Mouse (Mus musculus) neural tube, embryonic 12.5 days (tissue): Measurements from ENCODE around the gene Ifna13. TPM values are rescaled to one million over a fixed set of nuclear protein-coding genes. Genes with fewer than 3 reads are reported as not detected.

Experiments
- ATAC-seq: fragments of 200-750 bp; cut with Nextera tagmentation; 2 replicates; pipeline ENCODE4 v1.8.0; 2017; ENCODE audit warnings: low read depth, mild to moderate bottlenecking, moderate TSS enrichment, moderate library complexity; ENCODE audit not compliant: low FRiP score
- H3K27ac ChIP-seq: fragments of 300-500 bp; sonication (generic); 2 replicates; pipeline ENCODE4 v1.5.1; 2016
- H3K27me3 ChIP-seq: fragments of 300-500 bp; sonication (generic); replicated peaks from 2 replicates; pipeline ENCODE4 v1.6.1; 2016; ENCODE audit warnings: mild to moderate bottlenecking
- H3K36me3 ChIP-seq: fragments of 300-500 bp; sonication (generic); 2 replicates; pipeline ENCODE4 v1.6.1; 2016; ENCODE audit warnings: mild to moderate bottlenecking
- H3K4me1 ChIP-seq: fragments of 300-500 bp; sonication (generic); 2 replicates; pipeline ENCODE4 v1.6.1; 2016
- H3K4me2 ChIP-seq: fragments of 300-500 bp; sonication (generic); replicated peaks from 2 replicates; pipeline ENCODE4 v1.6.1; 2016; ENCODE audit warnings: mild to moderate bottlenecking
- H3K4me3 ChIP-seq: fragments of 300-500 bp; sonication (generic); 2 replicates; pipeline ENCODE4 v1.5.1; 2016
- H3K9ac ChIP-seq: fragments of 300-500 bp; sonication (generic); 2 replicates; pipeline ENCODE4 v1.6.1; 2016; ENCODE audit warnings: mild to moderate bottlenecking
- H3K9me3 ChIP-seq: fragments of 300-500 bp; sonication (generic); 2 replicates; pipeline ENCODE4 v1.6.1; 2016; ENCODE audit warnings: mild to moderate bottlenecking
- WGBS: fragments of 180-500 bp; shearing (Covaris S2); methylation state at CpG from one replicate; pipeline ENCODE4 v1.1.7; 2016; 5-methylcytosine and 5-hydroxymethylcytosine counted together
- polyA plus RNA-seq: library from polyadenylated mRNA; unstranded; fragments of >200 nt; fragmentation: Nextera tagmentation; extraction: Ambion mirVana; gene quantifications from 2 replicates; pipeline ENCODE4 v1.2.1, GENCODE M21; 2016

Gene Ifna13
- polyA plus RNA-seq, 1 experiment from 2014 or later = not detected

- no peaks in the 10 kb centered on the region for H3K27me3 ChIP-seq
- H3K9me3 ChIP-seq = no peaks in the 10 kb centered on the region
- no peak within 1 kb of the TSS for H3K27ac ChIP-seq
- no peak within 1 kb of the TSS for H3K4me3 ChIP-seq
- H3K4me2 ChIP-seq = no peak within 1 kb of the TSS
- ATAC-seq = no peak
- H3K9ac ChIP-seq = no peak within 1 kb of the TSS
- WGBS = 93% methylated on average over 4 of the region's 4 CpGs
- no peaks in the 10 kb centered on the region for H3K4me1 ChIP-seq
- no peaks in the 10 kb centered on the region for H3K36me3 ChIP-seq
Observed at GRCm38 (mm10) chr4:88634311-88634710, 9.9 kb downstream of the Ifna13 start, which contains the start of gene C87499. Gene C87499 (minus strand): TSS chr4:88634411.

- Histone ChIP-seq H3K9ac (no peak within 1 kb of the TSS), H3K4me2 (no peak within 1 kb of the TSS), H3K4me3 (no peak within 1 kb of the TSS), H3K4me1 (no peaks in the 10 kb centered on the region), H3K9me3 (no peaks in the 10 kb centered on the region), H3K27me3 (no peaks in the 10 kb centered on the region), H3K27ac (no peak within 1 kb of the TSS), H3K36me3 (no peaks in the 10 kb centered on the region)
- ATAC-seq = no peak
Observed at GRCm38 (mm10) chr4:88603276-88603675, 41.0 kb downstream of the Ifna13 start, which contains the start of gene Ifna12. Gene Ifna12 (minus strand): TSS chr4:88603376.

Other genes starting within 250 kb of the Ifna13 start
- gene Hacd4, start 205.5 kb downstream of the Ifna13 start, polyA plus RNA-seq = 2.6 and 3.8 TPM in 2 replicates
- not detected in 2 replicates for gene Ifnb1, start 121.7 kb downstream of the Ifna13 start, polyA plus RNA-seq
- gene Ifna15, start 86.2 kb downstream of the Ifna13 start, polyA plus RNA-seq = not detected in 2 replicates
- gene Ifna14, start 72.7 kb downstream of the Ifna13 start, polyA plus RNA-seq = not detected in 2 replicates
- gene Ifna9, start 52.1 kb downstream of the Ifna13 start, polyA plus RNA-seq = not detected in 2 replicates
- not detected in 2 replicates for gene Ifna12, start 41.1 kb downstream of the Ifna13 start, polyA plus RNA-seq
- not detected in 2 replicates for gene C87499, start 10.0 kb downstream of the Ifna13 start, polyA plus RNA-seq
- gene Ifna16, start 32.5 kb upstream of the Ifna13 start, polyA plus RNA-seq = not detected in 2 replicates
- gene Ifna2, start 39.5 kb upstream of the Ifna13 start, polyA plus RNA-seq = not detected in 2 replicates
- not detected in 2 replicates for gene Ifnab, start 46.9 kb upstream of the Ifna13 start, polyA plus RNA-seq
- gene Gm26566, start 77.3 kb upstream of the Ifna13 start, polyA plus RNA-seq = 1.6 and 2.0 TPM in 2 replicates
- gene Klhl9, start 78.0 kb upstream of the Ifna13 start, polyA plus RNA-seq = 127 and 132 TPM in 2 replicates
- not detected in 2 replicates for gene Gm13271, start 110.4 kb upstream of the Ifna13 start, polyA plus RNA-seq
- gene Gm13283, start 115.7 kb upstream of the Ifna13 start, polyA plus RNA-seq = 0.32 and 0.46 TPM in 2 replicates
- gene Gm13290, start 129.4 kb upstream of the Ifna13 start, polyA plus RNA-seq = 0.22 TPM in 1 of 2 replicates, not detected in the other
- not detected in 2 replicates for gene Gm13289, start 132.5 kb upstream of the Ifna13 start, polyA plus RNA-seq
- gene Gm13272, start 135.4 kb upstream of the Ifna13 start, polyA plus RNA-seq = not detected in 2 replicates
- gene Ifnz, start 137.7 kb upstream of the Ifna13 start, polyA plus RNA-seq = not detected in 2 replicates
- gene Gm13276, start 141.2 kb upstream of the Ifna13 start, polyA plus RNA-seq = not detected in 2 replicates
- gene Gm13277, start 144.2 kb upstream of the Ifna13 start, polyA plus RNA-seq = not detected in 2 replicates
- gene Gm13278, start 147.1 kb upstream of the Ifna13 start, polyA plus RNA-seq = not detected in 2 replicates
- gene Gm13275, start 150.0 kb upstream of the Ifna13 start, polyA plus RNA-seq = not detected in 2 replicates
- not detected in 2 replicates for gene Gm13279, start 152.9 kb upstream of the Ifna13 start, polyA plus RNA-seq
- 0.58 and 0.77 TPM in 2 replicates for gene Gm13285, start 155.2 kb upstream of the Ifna13 start, polyA plus RNA-seq
- gene Gm13287, start 158.8 kb upstream of the Ifna13 start, polyA plus RNA-seq = not detected in 2 replicates
- not detected in 2 replicates for gene Gm13288, start 161.1 kb upstream of the Ifna13 start, polyA plus RNA-seq
- not detected in 2 replicates for gene Ifna7, start 171.8 kb upstream of the Ifna13 start, polyA plus RNA-seq
- not detected in 2 replicates for gene Ifna11, start 175.5 kb upstream of the Ifna13 start, polyA plus RNA-seq
- gene Ifna6, start 183.0 kb upstream of the Ifna13 start, polyA plus RNA-seq = not detected in 2 replicates
- gene Ifna5, start 191.1 kb upstream of the Ifna13 start, polyA plus RNA-seq = not detected in 2 replicates
- gene Ifna4, start 197.4 kb upstream of the Ifna13 start, polyA plus RNA-seq = not detected in 2 replicates
- gene Ifna1, start 205.6 kb upstream of the Ifna13 start, polyA plus RNA-seq = not detected in 2 replicates
- gene Ifne, start 235.7 kb upstream of the Ifna13 start, polyA plus RNA-seq = not detected in 2 replicates